Mouse (Mus musculus): ENCODE data around the gene Il20rb.

DNA sequence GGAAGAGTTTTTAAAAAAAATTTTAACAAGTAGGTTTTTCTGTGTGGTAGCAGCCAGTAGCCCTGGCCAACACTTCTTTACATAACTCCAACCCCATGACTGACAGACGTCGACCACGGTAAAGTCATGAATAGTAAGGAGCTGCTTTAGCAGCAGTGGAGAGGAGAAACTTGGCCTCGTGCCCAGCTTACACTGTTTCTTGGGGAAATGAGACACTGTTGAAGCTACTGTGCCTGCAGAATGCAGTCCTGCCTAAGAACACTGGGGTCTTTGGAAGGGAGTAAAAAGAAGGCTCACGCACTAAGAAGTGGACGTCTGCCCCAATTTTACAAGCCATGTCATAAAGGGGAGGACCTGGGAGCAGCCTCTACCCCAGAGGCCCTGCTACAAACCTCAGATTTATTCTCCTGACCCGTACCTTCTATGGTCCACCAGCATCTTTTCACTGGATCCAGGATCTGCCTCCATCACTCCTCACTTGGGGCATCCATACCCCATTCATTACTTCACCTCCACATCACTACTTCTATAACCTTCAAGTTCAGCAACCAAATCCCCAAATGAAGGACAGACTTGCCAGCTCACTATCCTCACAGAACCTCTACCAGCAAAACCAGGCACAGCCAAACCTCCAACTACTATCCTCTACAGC, 71.1 kb downstream of the Il20rb start:
- TF ChIP-seq EP300 (IDR thresholded peaks at IDR 0.05; ENCODE audit: low read depth) (no peak), CTCF (IDR thresholded peaks at IDR 0.05; ENCODE audit: low read depth) (no peak)
